Mouse (Mus musculus) right cerebral cortex, postnatal 10 days (tissue): Measurements from ENCODE around the gene Lrrc51.
"Not testable (repeated sequence)": the region's sequence is repeated elsewhere in the genome, so short reads cannot be mapped to it uniquely, and the experiment has no call there.

ENCODE experiments used
- DNase-seq, 2 experiments: peaks; one replicate each; pipeline ENCODE4 v3.0.0; 2021; ENCODE audit warnings: low spot score in 2 of 2

Gene Lrrc51

DNA sequence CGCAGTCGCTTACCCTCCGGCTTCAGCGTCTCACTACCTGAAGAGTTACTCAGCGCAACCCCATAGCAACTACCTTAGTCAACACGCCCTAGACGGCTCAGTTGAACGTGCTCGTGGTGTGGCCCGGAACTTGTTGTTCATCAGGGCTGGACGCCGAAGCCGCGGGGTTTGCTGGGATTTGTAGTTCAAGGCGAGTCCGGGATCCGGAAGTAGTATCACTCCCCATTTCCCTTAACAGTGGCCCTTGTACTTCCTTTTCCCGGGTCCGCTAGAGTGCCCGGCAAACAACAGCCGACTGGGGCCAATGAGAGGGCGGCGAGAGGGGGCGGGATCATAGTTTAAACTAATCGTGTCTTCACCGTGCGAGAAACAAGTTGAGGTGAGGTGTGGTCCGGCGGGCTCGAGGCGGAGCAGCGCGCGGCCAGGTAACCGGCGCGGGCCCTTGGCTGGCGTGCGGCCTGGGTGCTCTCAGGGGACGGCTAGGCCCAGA, at the start of gene Lrrc51, which contains the start of gene Numa1:
TSS of gene Lrrc51 (minus strand) at position 145 of the 490 bp plus-strand sequence.
TSS of gene Numa1 (plus strand) at position 361 of the 490 bp plus-strand sequence.
- peak; percentile 97 to 98 for DNase-seq

DNA sequence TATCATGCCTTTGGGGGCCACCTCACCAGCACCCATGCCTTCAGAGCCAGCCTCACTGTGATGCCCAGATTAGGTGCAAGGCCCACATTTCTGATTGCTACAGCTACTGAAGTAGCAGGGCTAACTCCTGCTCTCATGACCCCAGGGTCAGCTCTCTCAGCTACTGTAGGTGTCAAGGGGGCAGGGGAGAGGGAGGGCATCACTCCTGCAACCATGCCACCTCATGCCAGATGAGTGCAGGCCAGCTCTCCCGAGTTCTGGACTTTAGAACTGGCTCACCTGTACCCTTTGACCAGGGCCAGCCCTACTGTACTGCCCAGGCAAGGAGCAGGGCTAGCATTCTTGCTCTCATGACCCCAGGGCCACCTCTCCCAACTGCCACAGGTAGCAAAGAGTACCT, 49.0 kb upstream of the Lrrc51 start:
- DNase-seq = no peak

DNA sequence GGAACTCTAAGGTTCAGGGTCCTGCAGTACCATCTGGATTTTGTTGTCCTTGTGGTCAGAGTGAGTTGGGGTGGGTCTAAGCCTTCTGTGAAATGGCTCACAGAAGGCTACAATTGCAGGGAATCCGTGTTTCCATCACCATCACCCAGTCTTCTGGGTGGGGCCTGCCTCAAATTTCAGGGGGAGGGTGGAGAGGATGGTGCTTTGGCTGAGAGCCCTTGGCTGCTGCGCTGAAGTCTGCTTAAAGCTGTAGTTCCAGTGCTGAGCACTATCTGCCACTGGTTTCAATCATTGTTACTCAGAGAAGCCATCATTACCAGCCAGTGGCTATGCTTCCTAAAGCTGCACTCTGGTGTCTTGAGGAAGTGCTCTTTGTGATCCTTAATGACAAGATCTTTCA, 40.8 kb upstream of the Lrrc51 start:
- no peak for DNase-seq

DNA sequence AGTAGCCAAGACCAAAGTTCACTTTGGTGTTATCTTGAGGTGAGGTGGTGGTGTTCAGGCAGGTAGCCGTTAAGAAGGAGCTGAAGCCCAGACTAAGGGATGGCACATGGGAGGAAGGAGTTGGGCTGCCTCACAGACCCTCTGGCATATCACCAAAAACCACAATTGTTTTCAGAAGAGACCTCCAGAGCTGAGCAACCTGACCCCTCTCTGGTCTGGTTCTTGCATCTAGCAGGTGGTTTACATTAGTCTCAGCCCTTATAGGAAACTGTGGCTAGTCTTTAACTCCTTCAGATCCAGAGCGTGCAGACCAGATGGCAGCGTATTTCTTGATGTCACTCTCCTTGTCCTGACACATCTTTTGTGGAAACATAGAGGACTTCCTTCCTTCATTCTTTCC, 40.0 kb upstream of the Lrrc51 start:
- DNase-seq = no peak

DNA sequence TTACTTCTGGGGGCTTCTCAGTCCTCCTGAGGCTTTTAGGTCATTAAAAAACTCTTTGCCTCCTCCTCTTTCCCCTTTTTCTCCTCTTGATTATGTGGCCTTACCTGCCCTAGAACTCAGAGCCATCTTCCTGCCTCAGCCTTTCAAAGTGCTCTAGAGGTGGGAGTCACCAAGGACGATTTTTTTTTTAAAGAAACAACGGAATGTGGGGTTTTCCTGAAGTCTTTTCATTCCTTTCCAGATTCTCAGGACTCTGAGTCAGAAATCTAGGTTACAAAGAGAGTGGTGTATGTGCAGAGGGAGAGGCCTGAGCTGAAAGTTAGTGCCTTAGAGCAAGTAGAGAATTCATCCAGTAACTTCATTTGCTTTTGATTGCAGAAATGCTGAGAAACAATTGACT, 38.0 kb upstream of the Lrrc51 start:
- no peak for DNase-seq

DNA sequence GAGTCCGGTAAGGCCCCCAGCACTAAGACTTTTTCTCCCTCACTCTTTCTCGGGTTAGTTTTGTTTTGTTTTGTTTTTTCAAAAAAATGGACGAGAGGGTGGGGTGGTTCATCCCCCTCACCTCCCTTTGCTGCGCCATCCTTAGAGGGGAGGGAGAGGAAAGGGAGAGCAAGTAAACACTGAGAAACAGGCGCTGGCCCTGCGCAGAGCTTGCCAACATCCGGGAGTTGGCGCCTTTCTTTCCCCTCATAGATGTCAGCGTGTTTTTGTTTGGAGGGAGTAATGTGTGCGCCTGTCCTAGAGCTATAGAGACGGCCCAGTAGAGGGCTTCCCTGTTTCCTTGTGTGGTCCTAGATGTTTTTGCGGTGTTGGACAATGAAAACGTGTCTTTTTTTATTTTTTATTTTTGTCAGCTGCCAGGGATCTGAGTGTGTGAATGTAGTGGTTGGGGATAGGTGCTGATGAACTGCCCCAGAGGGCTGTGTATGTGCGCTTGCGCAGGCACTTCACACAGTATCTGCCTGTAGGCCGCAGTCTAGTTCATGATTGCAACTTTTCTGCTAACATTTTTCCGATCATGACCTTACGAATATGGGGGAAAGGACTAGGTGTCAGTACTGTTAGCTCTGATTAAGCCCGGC, 37.2 kb upstream of the Lrrc51 start:
- DNase-seq = peak; percentile 82 to 89

DNA sequence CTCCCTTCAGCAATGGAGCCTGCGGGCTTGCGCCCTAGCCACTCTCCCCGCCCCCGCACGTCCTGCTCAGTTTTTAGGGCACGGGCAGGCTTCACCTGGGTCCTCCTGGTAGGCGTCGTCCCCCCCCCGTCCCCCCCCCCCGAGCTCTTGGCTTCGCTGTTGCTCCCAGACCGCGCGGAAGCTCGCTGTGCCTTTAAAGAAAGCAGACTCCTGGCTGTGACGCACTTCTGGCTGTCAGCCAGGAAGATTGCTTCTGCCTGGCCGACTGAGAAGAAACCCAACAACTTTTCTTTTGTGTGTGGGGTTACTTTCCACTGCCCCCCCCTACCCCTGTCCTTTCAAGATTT, 36.7 kb upstream of the Lrrc51 start:
- peak; percentile 94 to 96 for DNase-seq

DNA sequence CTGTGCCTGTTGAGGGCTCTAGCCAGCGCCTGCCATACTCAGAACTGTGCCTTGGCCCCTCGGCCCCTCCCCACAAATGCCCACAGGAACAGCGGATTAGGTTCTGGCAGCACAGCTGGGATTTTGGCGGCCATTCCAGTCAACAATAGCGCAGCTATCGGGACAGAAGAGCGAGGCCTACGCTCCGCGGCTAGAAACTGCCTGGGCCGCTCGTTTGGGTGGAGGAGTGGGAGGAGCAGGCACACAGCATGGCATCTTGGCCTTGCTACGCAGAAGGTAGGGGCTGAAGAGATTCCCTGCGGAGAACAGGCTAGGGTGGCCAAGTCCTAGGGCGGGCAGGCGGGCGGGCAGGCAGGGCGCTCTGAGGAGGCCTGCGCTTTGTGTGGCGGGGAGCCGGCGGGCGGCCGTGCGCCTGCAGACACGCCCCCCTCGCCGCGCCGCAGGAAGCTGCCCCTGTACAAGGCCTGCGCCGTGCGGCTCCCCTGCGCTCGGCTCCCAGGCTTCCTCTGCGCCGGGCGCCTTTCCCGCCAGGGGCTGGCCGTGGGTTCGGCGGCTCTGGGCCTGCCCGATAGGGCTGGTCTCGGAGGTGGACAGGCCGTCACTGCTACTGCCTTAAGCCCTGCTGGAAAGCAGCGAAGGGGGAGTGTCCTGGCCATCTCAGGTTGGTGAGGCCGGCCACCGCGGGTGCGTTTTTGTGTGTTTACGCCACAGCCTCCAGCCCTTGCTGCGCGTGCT, 36.2 kb upstream of the Lrrc51 start:
- peak; percentile 87 to 89 for DNase-seq

DNA sequence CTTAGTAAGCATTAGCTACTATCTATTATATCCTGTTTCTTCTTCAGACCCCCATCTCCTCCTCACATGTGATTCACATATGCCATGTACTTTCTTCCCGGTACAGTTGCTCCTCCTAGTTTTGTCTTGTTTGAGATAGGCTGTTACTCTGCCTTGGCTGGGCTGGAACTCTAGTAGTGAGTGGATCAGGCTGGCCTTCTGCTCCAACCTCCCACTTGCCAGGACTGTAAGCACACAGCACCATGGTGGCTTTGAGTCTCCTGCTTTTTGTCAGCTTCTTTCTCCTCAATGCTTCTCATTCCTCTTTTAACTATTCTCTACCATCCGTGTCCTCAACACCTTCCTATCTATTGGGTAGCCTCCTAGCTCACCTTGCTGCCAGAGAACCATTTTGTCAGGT, 35.1 kb upstream of the Lrrc51 start:
- DNase-seq = no peak

DNA sequence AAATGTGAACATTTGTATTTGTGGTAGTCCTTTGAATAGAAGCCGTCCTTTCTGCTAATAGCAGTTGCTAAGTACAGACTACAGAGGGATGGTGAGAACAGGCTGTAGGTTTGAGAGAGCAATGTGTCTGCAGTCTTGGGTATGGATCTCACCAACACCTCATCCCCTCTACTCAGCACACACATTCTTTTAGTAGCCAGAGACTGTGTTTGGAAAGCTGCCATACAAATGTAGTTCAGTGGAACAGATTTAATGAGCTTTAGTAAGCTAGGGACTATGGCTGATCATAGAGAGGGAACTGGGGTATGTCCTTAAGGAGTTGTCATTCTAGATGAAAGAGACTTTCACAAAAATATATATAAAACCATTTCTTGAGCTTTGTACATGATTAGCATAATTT, 33.6 kb upstream of the Lrrc51 start:
- DNase-seq = peak in 1 of 2 experiments; percentile 39

DNA sequence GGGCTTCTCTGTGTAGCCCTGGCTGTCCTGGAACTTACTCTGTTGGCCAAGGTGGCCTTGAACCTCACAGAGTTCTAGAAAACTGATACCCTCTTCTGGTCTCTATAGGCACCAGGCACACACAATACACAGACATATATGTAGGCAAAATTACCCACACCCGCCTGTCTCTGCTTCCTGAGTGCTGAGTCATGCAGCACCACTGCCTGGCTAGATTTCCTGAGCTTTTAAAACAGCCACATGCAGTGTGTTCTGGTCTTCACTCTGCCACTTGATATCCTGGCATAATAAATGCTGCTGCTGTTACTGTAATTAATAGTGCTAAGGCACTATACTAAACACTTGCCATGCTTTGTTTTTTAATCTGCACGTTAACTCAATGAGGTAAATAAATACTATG, 31.9 kb upstream of the Lrrc51 start:
- no peak for DNase-seq

DNA sequence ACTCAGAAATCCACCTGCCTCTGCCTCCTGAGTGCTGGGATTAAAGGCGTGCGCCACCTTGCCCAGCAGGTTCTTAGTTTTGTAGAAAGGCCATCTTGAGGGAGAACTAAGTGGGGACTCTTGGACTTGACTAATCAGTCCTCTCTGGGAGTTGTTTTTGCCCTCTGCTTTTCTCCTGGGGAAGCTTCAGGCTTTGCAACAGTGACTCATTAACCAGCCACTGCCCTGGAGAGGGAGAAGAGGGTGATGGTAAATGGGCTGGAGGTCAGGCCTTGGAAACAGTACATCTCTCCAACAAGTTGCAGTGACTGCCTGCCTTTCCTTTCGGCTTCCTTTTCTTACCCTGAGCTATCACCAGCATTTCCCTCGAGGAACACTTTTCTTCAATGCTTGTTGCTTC, 30.9 kb upstream of the Lrrc51 start:
- DNase-seq = no peak

DNA sequence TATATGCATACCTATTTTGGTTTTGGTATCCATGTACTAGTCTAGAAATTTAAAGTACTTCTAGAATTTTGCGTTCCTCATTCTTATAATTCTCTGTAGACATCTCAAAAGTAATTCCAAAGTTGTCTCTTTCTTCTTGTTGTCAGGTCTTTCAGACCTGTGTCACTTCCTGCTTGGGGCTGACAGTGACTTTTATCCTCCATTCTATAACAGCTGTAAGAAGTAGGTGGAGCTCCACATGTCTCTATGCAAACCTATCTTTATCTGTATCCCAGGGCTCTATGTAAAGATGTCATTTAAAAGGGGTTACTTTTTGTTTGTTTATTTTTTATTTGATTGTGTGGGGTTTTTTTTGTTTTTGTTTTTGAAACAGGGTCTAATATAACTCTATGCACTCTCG, 29.9 kb upstream of the Lrrc51 start:
- no peak for DNase-seq

DNA sequence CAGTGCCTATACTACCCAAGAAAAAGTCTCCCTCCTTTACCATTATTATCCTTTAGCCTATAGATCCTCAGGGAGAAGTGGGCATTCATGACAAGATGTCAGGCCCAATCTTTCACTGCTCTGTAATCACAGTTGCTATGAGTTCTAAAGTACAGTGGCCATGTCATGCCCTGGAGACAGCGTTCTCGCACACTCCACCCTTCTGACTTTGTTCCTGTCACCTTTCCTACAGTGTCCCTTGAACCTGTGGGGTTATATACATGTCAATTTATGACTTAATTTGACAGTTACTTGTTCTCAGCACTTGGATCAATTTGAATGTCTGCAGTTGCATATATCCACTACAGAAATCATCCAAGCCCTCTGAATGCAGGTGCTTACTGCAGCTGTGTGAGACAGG, 29.1 kb upstream of the Lrrc51 start:
- DNase-seq = no peak

DNA sequence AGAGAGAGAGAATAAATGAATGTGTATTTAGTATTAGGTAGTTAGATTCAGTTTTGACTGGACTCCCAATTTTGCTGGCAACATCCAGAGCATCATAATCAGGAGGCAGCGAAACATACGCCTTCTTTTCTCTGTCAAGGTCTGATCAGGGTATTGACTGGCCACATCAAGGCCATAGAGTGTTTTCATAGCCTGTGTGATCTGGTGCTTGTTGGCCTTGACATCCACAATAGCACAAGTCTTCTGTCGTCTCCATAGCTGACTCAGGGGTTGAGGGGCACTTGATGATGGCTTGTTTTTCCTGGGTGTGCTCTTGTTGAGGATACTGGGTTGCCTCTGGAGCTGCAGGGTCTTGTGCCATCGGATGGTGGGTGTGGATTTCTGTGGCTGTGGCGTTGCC, 23.2 kb upstream of the Lrrc51 start:
- no peak for DNase-seq

DNA sequence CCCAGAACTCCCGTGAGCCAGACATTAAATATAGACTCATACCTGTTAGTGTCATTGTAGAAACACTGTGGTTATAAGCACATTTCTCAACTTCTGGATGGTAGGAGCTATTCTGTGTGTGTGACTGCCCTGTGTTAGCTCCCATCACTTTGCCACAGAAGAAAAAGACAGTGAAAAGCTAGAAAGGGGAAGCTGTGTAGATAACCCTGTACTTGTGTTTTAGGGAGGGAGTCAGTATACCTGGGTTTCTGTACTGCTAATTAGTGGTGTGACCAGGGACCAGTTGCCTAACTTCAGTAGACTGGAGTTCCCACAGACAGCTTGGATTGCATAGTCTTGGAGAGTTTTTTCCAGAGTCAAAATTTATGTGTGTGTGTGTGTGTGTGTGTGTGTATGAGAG, 22.8 kb upstream of the Lrrc51 start:
- DNase-seq = no peak

DNA sequence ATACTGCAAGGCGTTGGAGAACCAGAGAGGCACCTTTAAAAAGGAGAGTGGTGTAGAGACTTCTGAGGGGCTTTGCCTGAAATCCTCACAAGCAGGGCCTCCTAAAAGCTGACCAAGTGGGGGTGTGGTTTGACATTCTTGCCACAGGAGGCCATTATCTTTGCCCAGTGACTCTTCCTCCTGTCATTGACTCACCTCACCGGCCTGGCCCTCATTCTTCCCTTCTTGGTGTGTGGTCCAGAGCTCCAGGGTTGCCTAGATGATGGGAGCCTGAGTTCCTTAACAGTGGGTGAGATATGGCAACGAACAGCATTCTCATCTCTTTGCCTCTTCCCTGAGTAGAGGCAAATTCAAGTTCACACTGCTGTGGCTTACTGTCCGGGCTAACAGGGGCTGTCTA, 22.2 kb upstream of the Lrrc51 start:
- no peak for DNase-seq

DNA sequence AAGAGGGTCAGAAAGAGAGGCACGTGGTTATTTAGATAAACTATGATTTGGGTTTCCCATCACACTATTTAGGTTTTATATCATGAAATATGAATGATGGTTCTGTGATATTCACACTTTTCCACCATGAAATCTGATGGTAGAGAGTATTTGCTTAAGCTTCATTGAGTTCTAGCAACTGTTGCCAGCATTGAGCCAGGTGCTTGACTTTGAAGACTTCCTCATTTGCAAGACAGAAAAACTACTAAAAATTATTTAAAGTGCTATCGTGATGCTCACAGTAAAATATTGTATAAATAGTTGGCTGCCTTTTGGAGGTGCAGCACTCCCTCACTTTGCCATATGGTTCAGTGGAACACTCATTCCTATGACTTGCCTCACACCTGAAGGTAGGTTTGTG, 21.6 kb upstream of the Lrrc51 start:
- DNase-seq = no peak

DNA sequence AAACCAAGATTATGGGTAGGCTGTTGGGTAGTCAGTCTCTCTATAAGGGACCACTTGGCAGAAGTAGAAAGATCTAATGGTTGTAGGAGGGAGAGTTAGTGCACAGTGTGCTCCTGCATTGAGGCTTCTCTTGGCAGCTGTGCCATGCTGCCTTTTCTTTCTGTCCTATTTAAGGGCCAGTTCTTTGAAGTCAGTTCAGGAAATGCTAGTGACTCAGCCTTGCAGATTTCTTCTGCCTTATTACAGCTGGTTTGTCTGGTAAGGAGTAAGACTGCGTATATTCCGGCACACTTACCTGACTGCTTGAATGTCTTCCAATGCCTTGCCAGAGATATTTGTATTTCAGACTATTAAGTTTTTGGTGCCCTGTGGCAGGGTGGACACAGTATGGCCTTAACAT, 20.5 kb upstream of the Lrrc51 start:
- no peak for DNase-seq

DNA sequence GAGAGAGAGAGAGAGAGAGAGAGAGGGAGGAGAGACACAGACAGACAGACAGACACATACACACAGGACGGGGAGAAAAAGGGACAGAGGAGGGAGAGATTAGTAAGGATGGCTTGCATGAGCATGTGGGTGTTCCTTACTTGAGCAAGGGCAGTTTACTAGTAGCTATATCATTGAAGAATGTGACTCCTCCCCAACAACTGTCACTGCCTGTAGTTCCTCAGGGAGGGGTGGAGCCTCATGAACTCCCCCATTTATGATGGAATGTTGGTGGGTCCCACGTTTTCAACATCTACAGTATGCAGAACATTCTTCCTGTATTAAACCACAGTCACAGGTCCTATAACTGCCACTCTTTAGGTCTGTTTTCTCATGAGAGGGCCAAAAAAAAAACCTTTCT, 18.4 kb upstream of the Lrrc51 start:
- no peak for DNase-seq

DNA sequence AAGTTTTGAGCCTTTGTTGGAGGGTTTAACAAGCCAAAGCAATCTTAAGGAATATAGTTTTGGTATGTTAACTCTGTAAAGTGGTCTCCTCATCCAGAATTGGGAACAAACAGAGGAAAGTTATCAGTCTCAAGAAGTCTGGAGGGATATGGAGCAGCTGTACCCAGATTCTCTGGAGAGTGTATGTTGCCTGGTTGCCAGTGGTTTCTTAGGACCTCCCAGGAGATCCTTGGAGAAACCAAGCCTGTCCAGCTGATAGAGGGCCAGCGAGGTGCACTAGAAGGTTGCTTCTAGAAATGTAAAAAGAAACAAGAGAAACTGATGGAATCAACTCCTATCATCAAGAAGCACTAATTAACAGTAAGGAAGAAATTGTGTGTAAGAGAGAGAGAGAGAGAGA, 18.0 kb upstream of the Lrrc51 start:
- DNase-seq = no peak

DNA sequence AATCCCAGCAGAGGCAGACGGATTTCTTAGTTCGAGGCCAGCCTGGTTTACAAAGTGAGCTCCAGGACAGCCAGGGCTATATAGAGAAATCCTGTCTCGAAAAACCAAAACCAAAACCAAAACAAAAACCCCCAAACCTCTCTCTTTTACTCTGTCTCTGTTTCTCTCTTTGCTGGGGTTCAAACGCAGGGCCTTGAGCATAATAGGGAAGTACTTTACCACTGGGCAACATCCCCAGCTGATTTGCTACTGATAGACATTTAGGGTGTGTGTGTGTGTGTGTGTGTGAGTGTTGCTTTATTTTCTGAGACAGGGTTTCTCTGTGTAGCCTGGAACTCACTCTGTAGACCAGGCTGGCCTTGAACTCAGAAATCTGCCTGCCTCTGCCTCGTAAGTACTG, 15.3 kb upstream of the Lrrc51 start:
- DNase-seq = not testable (repeated sequence)

DNA sequence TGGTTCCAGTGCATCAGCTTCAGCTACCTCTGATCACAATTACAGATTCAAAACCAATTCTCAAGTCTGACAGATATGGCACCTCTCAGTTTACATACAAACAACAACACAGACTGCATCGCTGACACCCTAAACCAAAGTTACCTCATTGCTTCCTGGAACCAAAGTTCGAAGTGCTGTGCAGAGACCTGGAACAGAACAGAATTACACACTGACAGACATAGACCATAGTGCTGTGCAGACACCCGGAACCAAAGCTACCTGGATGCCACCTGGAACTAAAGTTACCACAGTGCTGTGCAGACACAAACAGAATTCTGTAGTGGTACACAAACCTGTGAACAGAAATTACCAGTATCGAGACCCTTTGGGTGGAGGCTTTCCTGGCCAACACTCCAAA, 6.1 kb upstream of the Lrrc51 start:
- no peak for DNase-seq

DNA sequence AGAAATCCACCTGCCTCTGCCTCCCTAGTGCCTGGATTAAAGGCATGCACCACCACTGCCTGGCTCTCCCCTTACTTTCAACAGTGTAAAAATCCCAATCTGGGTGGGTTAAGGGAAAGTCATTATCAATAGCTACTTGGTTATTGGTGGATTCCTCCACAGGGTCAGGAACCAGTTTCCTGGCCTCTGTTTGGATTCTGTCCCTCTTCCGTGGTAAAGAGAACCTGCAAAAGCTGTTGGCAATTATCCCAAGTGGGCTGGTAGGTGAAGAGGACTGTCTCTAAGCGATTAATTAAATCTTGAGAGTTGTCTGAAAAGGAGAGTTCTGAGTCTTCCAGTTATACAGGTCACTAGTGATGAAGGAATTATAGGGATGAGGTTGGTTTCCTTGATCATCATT, 4.7 kb upstream of the Lrrc51 start:
- no peak for DNase-seq
